Mouse (Mus musculus): ENCODE measurements around the gene Agtr1a.

DNA sequence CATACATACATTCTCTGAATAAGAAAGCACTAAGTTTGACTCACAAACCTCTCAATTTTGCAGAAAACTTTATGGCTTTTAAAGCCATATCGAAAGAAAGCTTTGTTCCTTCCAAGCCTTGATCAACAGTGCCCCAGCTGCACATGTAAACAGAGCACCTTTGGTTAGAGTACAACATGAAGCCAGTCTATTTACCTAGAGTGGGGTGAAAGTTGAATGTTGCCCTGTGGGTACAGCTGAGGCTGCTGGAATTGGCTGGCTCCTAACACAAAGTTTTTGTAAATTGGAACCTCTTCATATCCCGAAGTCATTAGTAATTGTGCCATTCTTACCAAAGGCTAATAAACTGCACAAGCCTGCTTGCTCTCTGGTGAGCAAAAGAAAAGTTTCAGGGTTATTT is 19.7 kb downstream of the Agtr1a start:
- TF ChIP-seq GATA1 (IDR thresholded peaks at IDR 0.05; ENCODE audit: borderline replicate concordance, low read length) (no peak), CTCF (IDR thresholded peaks at IDR 0.05; ENCODE audit: low read depth, low read length) (no peak), TAL1 (conservative IDR thresholded peaks at IDR 0.05; ENCODE audit: low read depth, low read length) (no peak), POLR2AphosphoS5 (IDR thresholded peaks at IDR 0.05; ENCODE audit: insufficient replicate concordance, low read depth, low read length) (no peak), GATA2 (IDR thresholded peaks at IDR 0.05; ENCODE audit: borderline replicate concordance, low read depth, low read length) (no peak)

Data from G1E (cell line).